Mouse (Mus musculus): ENCODE measurements around the gene Ccdc171. TPM values are rescaled to one million over a fixed set of nuclear protein-coding genes. Genes with fewer than 3 reads are reported as not detected.
"Not testable (repeated sequence)": the region's sequence is repeated elsewhere in the genome, so short reads cannot be mapped to it uniquely, and the experiment has no call there.

Gene Ccdc171
- polyA plus RNA-seq, 1 experiment from 2014 or later: 5.8 TPM

- H3K27me3 ChIP-seq: no peaks in the 10 kb centered on the region
- H3K27ac ChIP-seq: no peak overlapping the region
- H3K4me3 ChIP-seq: no peak overlapping the region
- H3K4me2 ChIP-seq (replicated peaks): no peak overlapping the region
- H3K9me3 ChIP-seq (replicated peaks): no peaks in the 10 kb centered on the region
- no peak overlapping the region for H3K9ac ChIP-seq
- H3K36me3 ChIP-seq: no peaks in the 10 kb centered on the region
- no peak for ATAC-seq (ENCODE audit: low FRiP score)
- H3K4me1 ChIP-seq: peaks cover 15% of the 10 kb centered on the region
These were observed 2.6 kb downstream of the Ccdc171 start for GRCm38 (mm10) chr4:83527921-83528320.

- not testable (repeated sequence) for H3K4me3 ChIP-seq; H3K36me3 ChIP-seq; H3K4me1 ChIP-seq; H3K4me2 ChIP-seq (replicated peaks); H3K9me3 ChIP-seq (replicated peaks); ATAC-seq (ENCODE audit: low FRiP score); H3K9ac ChIP-seq; H3K27ac ChIP-seq; H3K27me3 ChIP-seq
- 94% methylated on average over 4 of the region's 4 CpGs for WGBS
These were observed 4.7 kb downstream of the Ccdc171 start for GRCm38 (mm10) chr4:83530060-83530459.

GRCm38 (mm10) chr4:83533168-83533911, 8.0 kb downstream of the Ccdc171 start:
- no peak overlapping the region for H3K4me3 ChIP-seq
- ATAC-seq (ENCODE audit: low FRiP score): no peak
- H3K27me3 ChIP-seq: no peaks in the 10 kb centered on the region
- no peak overlapping the region for H3K4me2 ChIP-seq (replicated peaks)
- no peaks in the 10 kb centered on the region for H3K4me1 ChIP-seq
- H3K36me3 ChIP-seq: no peaks in the 10 kb centered on the region
- 83% methylated on average over 9 of the region's 9 CpGs for WGBS
- no peak overlapping the region for H3K9ac ChIP-seq
- no peaks in the 10 kb centered on the region for H3K9me3 ChIP-seq (replicated peaks)
- no peak overlapping the region for H3K27ac ChIP-seq

- Histone ChIP-seq H3K9me3 (replicated peaks) (no peaks in the 10 kb centered on the region), H3K9ac (no peak overlapping the region), H3K27ac (no peak overlapping the region), H3K27me3 (no peaks in the 10 kb centered on the region), H3K36me3 (no peaks in the 10 kb centered on the region), H3K4me2 (replicated peaks) (no peak overlapping the region), H3K4me1 (no peaks in the 10 kb centered on the region), H3K4me3 (no peak overlapping the region)
- 82% methylated on average over 7 of the region's 7 CpGs for WGBS
- ATAC-seq (ENCODE audit: low FRiP score): no peak
These were observed 8.7 kb downstream of the Ccdc171 start for GRCm38 (mm10) chr4:83534024-83534423.

- H3K27me3 ChIP-seq: no peaks in the 10 kb centered on the region
- no peak for ATAC-seq (ENCODE audit: low FRiP score)
- no peaks in the 10 kb centered on the region for H3K4me1 ChIP-seq
- H3K4me3 ChIP-seq: no peak overlapping the region
- no peak overlapping the region for H3K9ac ChIP-seq
- H3K9me3 ChIP-seq (replicated peaks): no peaks in the 10 kb centered on the region
- no peak overlapping the region for H3K27ac ChIP-seq
- WGBS: 67% methylated on average over 18 of the region's 18 CpGs
- no peak overlapping the region for H3K4me2 ChIP-seq (replicated peaks)
- no peaks in the 10 kb centered on the region for H3K36me3 ChIP-seq
These were observed 24.2 kb downstream of the Ccdc171 start for GRCm38 (mm10) chr4:83549501-83549900.

GRCm38 (mm10) chr4:83567190-83568113, 42.1 kb downstream of the Ccdc171 start:
- Histone ChIP-seq H3K9ac (no peak overlapping the region), H3K9me3 (replicated peaks) (no peaks in the 10 kb centered on the region), H3K27ac (no peak overlapping the region), H3K4me3 (no peak overlapping the region), H3K4me2 (replicated peaks) (peak overlapping the region; percentile 29; the same call in 1 of the 2 replicates), H3K27me3 (no peaks in the 10 kb centered on the region), H3K4me1 (0 out of 2 replicates have a peak, but pooled peaks cover 4% of the 10 kb centered on the region), H3K36me3 (no peaks in the 10 kb centered on the region)
- 31% methylated on average over 13 of the region's 13 CpGs for WGBS
- no peak for ATAC-seq (ENCODE audit: low FRiP score)

- H3K9ac ChIP-seq; H3K4me1 ChIP-seq; ATAC-seq (ENCODE audit: low FRiP score); H3K36me3 ChIP-seq; H3K27me3 ChIP-seq; H3K27ac ChIP-seq; H3K4me3 ChIP-seq; H3K9me3 ChIP-seq (replicated peaks): not testable (repeated sequence)
- H3K4me2 ChIP-seq (replicated peaks): peak overlapping the region; percentile 29
- WGBS: 8% methylated on average over 9 of the region's 9 CpGs
These were observed 42.8 kb downstream of the Ccdc171 start for GRCm38 (mm10) chr4:83568145-83568544.

- Histone ChIP-seq H3K9ac (no peak overlapping the region), H3K9me3 (replicated peaks) (no peaks in the 10 kb centered on the region), H3K4me2 (replicated peaks) (no peak overlapping the region), H3K27ac (no peak overlapping the region), H3K4me1 (0 out of 2 replicates have a peak, but pooled peaks cover 4% of the 10 kb centered on the region), H3K4me3 (no peak overlapping the region), H3K27me3 (no peaks in the 10 kb centered on the region), H3K36me3 (no peaks in the 10 kb centered on the region)
- WGBS: 70% methylated on average over 6 of the region's 6 CpGs
- no peak for ATAC-seq (ENCODE audit: low FRiP score)
These were observed 45.2 kb downstream of the Ccdc171 start for GRCm38 (mm10) chr4:83570569-83570968.

GRCm38 (mm10) chr4:83571033-83571432, 45.7 kb downstream of the Ccdc171 start:
- no peak for ATAC-seq (ENCODE audit: low FRiP score)
- H3K9ac ChIP-seq: no peak overlapping the region
- no peaks in the 10 kb centered on the region for H3K27me3 ChIP-seq
- no peak overlapping the region for H3K27ac ChIP-seq
- H3K4me2 ChIP-seq (replicated peaks): no peak overlapping the region
- 94% methylated on average over 5 of the region's 5 CpGs for WGBS
- H3K4me1 ChIP-seq: 0 out of 2 replicates have a peak, but pooled peaks cover 4% of the 10 kb centered on the region
- H3K36me3 ChIP-seq: no peaks in the 10 kb centered on the region
- no peaks in the 10 kb centered on the region for H3K9me3 ChIP-seq (replicated peaks)
- H3K4me3 ChIP-seq: no peak overlapping the region

- Histone ChIP-seq H3K4me1 (0 out of 2 replicates have a peak, but pooled peaks cover 4% of the 10 kb centered on the region), H3K9ac (no peak overlapping the region), H3K4me2 (replicated peaks) (no peak overlapping the region), H3K36me3 (no peaks in the 10 kb centered on the region), H3K27ac (no peak overlapping the region), H3K4me3 (no peak overlapping the region), H3K9me3 (replicated peaks) (no peaks in the 10 kb centered on the region), H3K27me3 (no peaks in the 10 kb centered on the region)
- ATAC-seq (ENCODE audit: low FRiP score): no peak
- WGBS: 58% methylated on average over 6 of the region's 6 CpGs
These were observed 47.2 kb downstream of the Ccdc171 start for GRCm38 (mm10) chr4:83572521-83572920.

GRCm38 (mm10) chr4:83576315-83576714, 51.0 kb downstream of the Ccdc171 start:
- Histone ChIP-seq H3K9ac (no peak overlapping the region), H3K4me2 (replicated peaks) (no peak overlapping the region), H3K27me3 (no peaks in the 10 kb centered on the region), H3K9me3 (replicated peaks) (no peaks in the 10 kb centered on the region), H3K4me3 (no peak overlapping the region), H3K36me3 (no peaks in the 10 kb centered on the region), H3K4me1 (no peaks in the 10 kb centered on the region), H3K27ac (no peak overlapping the region)
- ATAC-seq (ENCODE audit: low FRiP score): no peak
- 80% methylated on average over 3 of the region's 3 CpGs for WGBS

- no peaks in the 10 kb centered on the region for H3K4me1 ChIP-seq
- ATAC-seq (ENCODE audit: low FRiP score): no peak
These were observed 54.8 kb downstream of the Ccdc171 start for GRCm38 (mm10) chr4:83580157-83580556.

More at GRCm38 (mm10) chr4:83580157-83580556, 54.8 kb downstream of the Ccdc171 start:
- Histone ChIP-seq H3K4me3 (no peak overlapping the region), H3K9ac (no peak overlapping the region), H3K27me3 (no peaks in the 10 kb centered on the region), H3K27ac (no peak overlapping the region), H3K4me2 (replicated peaks) (no peak overlapping the region), H3K9me3 (replicated peaks) (no peaks in the 10 kb centered on the region), H3K36me3 (no peaks in the 10 kb centered on the region)
- WGBS: 33% methylated on average over 1 of the region's 1 CpGs

All from hindbrain, embryonic 12.5 days (tissue).